Mouse (Mus musculus) T-cell, adult 2 months (primary cell): ENCODE measurements at regions not wholly inside any gene's neighbourhood (a gene's known extent, or its start where the extent isn't known, plus 50 kb on each side); places are given as distances from the start of the nearest gene placed in this dataset.

Source experiments
- DNase-seq: peaks from one replicate; pipeline ENCODE4 v3.0.0; 2022; ENCODE audit warnings: low spot score

GRCm38 (mm10) chr3:38579781-38580180 lies 95.1 kb upstream of the Ankrd50 start:
- no peak for DNase-seq

- DNase-seq = no peak
Observed at GRCm38 (mm10) chr3:38577890-38578628, 93.4 kb upstream of the Ankrd50 start.

GRCm38 (mm10) chr3:38573594-38573993 lies 89.0 kb upstream of the Ankrd50 start:
- DNase-seq = no peak

GRCm38 (mm10) chr3:38572159-38572558 lies 87.5 kb upstream of the Ankrd50 start:
- no peak for DNase-seq

- DNase-seq = no peak
Observed at GRCm38 (mm10) chr3:38571224-38571623, 86.6 kb upstream of the Ankrd50 start.

- DNase-seq = no peak
Observed at GRCm38 (mm10) chr3:38569001-38569400, 84.4 kb upstream of the Ankrd50 start.

GRCm38 (mm10) chr3:38568596-38568975 lies 83.9 kb upstream of the Ankrd50 start:
- peak; percentile 45 for DNase-seq

- DNase-seq = no peak
Observed at GRCm38 (mm10) chr3:38567946-38568595, 83.4 kb upstream of the Ankrd50 start.

- DNase-seq = no peak
Observed at GRCm38 (mm10) chr3:38566576-38566975, 81.9 kb upstream of the Ankrd50 start.

- no peak for DNase-seq
Observed at GRCm38 (mm10) chr3:38564844-38565243, 80.2 kb upstream of the Ankrd50 start.

- DNase-seq = no peak
Observed at GRCm38 (mm10) chr3:38564364-38564763, 79.7 kb upstream of the Ankrd50 start.

GRCm38 (mm10) chr3:38561186-38561585 lies 76.5 kb upstream of the Ankrd50 start:
- no peak for DNase-seq

- no peak for DNase-seq
Observed at GRCm38 (mm10) chr3:38555939-38556338, 71.3 kb upstream of the Ankrd50 start.

- no peak for DNase-seq
Observed at GRCm38 (mm10) chr3:38553470-38554043, 68.9 kb upstream of the Ankrd50 start.

GRCm38 (mm10) chr3:38547032-38547431 lies 62.4 kb upstream of the Ankrd50 start:
- no peak for DNase-seq

GRCm38 (mm10) chr3:38545501-38545896 lies 60.9 kb upstream of the Ankrd50 start:
- DNase-seq = no peak

GRCm38 (mm10) chr3:38544718-38545500 lies 60.3 kb upstream of the Ankrd50 start:
- DNase-seq = no peak

GRCm38 (mm10) chr3:38543816-38544215 lies 59.2 kb upstream of the Ankrd50 start:
- no peak for DNase-seq

- DNase-seq = no peak
Observed at GRCm38 (mm10) chr3:38541296-38541695, 56.7 kb upstream of the Ankrd50 start.

- DNase-seq = no peak
Observed at GRCm38 (mm10) chr3:38538309-38538708, 53.7 kb upstream of the Ankrd50 start.

- DNase-seq = no peak
Observed at GRCm38 (mm10) chr3:38537770-38538169, 53.1 kb upstream of the Ankrd50 start.
